Mouse (Mus musculus) cerebellum, postnatal 10 days (tissue): ENCODE measurements around the gene Fibp.
"Not testable (repeated sequence)": the region's sequence is repeated elsewhere in the genome, so short reads cannot be mapped to it uniquely, and the experiment has no call there.

Source experiments
- DNase-seq, 2 experiments: peaks; one replicate each; pipeline ENCODE4 v3.0.0; 2021; ENCODE audit warnings: mixed read lengths in 2 of 2

Gene Fibp

GRCm38 (mm10) chr19:5466916-5467500 is 6.6 kb downstream of the Fibp start:
- no peak for DNase-seq

- no peak for DNase-seq
Measured at GRCm38 (mm10) chr19:5468374-5468773, 8.0 kb downstream of the Fibp start, which contains the start of gene Ctsw. Ctsw (minus strand) TSS chr19:5468507.

- no peak for DNase-seq
Measured at GRCm38 (mm10) chr19:5471846-5472245, 11.4 kb downstream of the Fibp start.

GRCm38 (mm10) chr19:5472857-5473256 is 12.4 kb downstream of the Fibp start:
- no peak for DNase-seq

GRCm38 (mm10) chr19:5473720-5474119 is 13.3 kb downstream of the Fibp start, which contains the start of gene Efemp2:
Efemp2 (plus strand) TSS chr19:5473954.
- DNase-seq: peak; percentile 70 to 81

- DNase-seq: peak; percentile 71 to 72
Measured at GRCm38 (mm10) chr19:5474281-5475068, 14.1 kb downstream of the Fibp start.

GRCm38 (mm10) chr19:5475069-5475714 is 14.8 kb downstream of the Fibp start:
- DNase-seq: peak; percentile 54 to 57

GRCm38 (mm10) chr19:5477004-5477667 is 16.7 kb downstream of the Fibp start:
- DNase-seq: no peak

GRCm38 (mm10) chr19:5477668-5478300 is 17.4 kb downstream of the Fibp start:
- no peak for DNase-seq

GRCm38 (mm10) chr19:5480016-5480415 is 19.6 kb downstream of the Fibp start:
- peak in 1 of 2 experiments; percentile 28 for DNase-seq

- DNase-seq: no peak
Measured at GRCm38 (mm10) chr19:5481398-5481797, 21.0 kb downstream of the Fibp start.

- no peak for DNase-seq
Measured at GRCm38 (mm10) chr19:5483386-5484359, 23.3 kb downstream of the Fibp start.

- DNase-seq: no peak
Measured at GRCm38 (mm10) chr19:5484496-5484895, 24.1 kb downstream of the Fibp start.

- DNase-seq: no peak
Measured at GRCm38 (mm10) chr19:5485371-5485770, 25.0 kb downstream of the Fibp start.

- peak; percentile 49 to 53 for DNase-seq
Measured at GRCm38 (mm10) chr19:5485821-5486220, 25.4 kb downstream of the Fibp start.

- no peak for DNase-seq
Measured at GRCm38 (mm10) chr19:5486286-5486685, 25.9 kb downstream of the Fibp start.

GRCm38 (mm10) chr19:5486771-5487170 is 26.4 kb downstream of the Fibp start:
- no peak for DNase-seq

- DNase-seq: peak; percentile 99
Measured at GRCm38 (mm10) chr19:5487768-5488550, 27.5 kb downstream of the Fibp start, which contains the start of gene Mus81. Mus81 (minus strand) TSS chr19:5488402.

- DNase-seq: peak; percentile 98
Measured at GRCm38 (mm10) chr19:5488878-5489571, 28.6 kb downstream of the Fibp start.

GRCm38 (mm10) chr19:5489721-5490120 is 29.3 kb downstream of the Fibp start:
- DNase-seq: not testable (repeated sequence)
